Mouse (Mus musculus): Measurements from ENCODE around the gene Atp6v1fnb. TPM values are rescaled to one million over a fixed set of nuclear protein-coding genes. Genes with fewer than 3 reads are reported as not detected.

Atp6v1fnb gene
- not detected in 2 replicates for total RNA-seq (2021)
- long read RNA-seq, experiment 1, result 0 reads
- long read RNA-seq, experiment 2, result 0 reads

- DNase-seq, result no peak
Measured at GRCm38 (mm10) chr6:29471137-29471536, at the start of gene Atp6v1fnb. Gene Atp6v1fnb (plus strand): TSS chr6:29471437.

GRCm38 (mm10) chr6:29425118-29425517 is 46.1 kb upstream of the Atp6v1fnb start:
- no peak for DNase-seq

GRCm38 (mm10) chr6:29426331-29426730 is 44.9 kb upstream of the Atp6v1fnb start:
- no peak for DNase-seq

- DNase-seq, result no peak
Measured at GRCm38 (mm10) chr6:29428171-29428570, 43.1 kb upstream of the Atp6v1fnb start.

GRCm38 (mm10) chr6:29430681-29431420 is 40.4 kb upstream of the Atp6v1fnb start:
- no peak for DNase-seq

GRCm38 (mm10) chr6:29431473-29431872 is 39.8 kb upstream of the Atp6v1fnb start:
- DNase-seq, result no peak

GRCm38 (mm10) chr6:29432156-29432555 is 39.1 kb upstream of the Atp6v1fnb start:
- DNase-seq, result no peak

- no peak for DNase-seq
Measured at GRCm38 (mm10) chr6:29432676-29433037, 38.6 kb upstream of the Atp6v1fnb start.

GRCm38 (mm10) chr6:29433038-29433803 is 38.0 kb upstream of the Atp6v1fnb start, which contains the start of gene Flnc:
Gene Flnc (plus strand): TSS chr6:29433256.
- peak; percentile 51 for DNase-seq

GRCm38 (mm10) chr6:29433804-29434795 is 37.1 kb upstream of the Atp6v1fnb start:
- DNase-seq, result no peak

- no peak for DNase-seq
Measured at GRCm38 (mm10) chr6:29434911-29435691, 36.1 kb upstream of the Atp6v1fnb start.

GRCm38 (mm10) chr6:29435940-29436451 is 35.2 kb upstream of the Atp6v1fnb start:
- DNase-seq, result no peak

GRCm38 (mm10) chr6:29436461-29436934 is 34.7 kb upstream of the Atp6v1fnb start:
- DNase-seq, result peak; percentile 67

GRCm38 (mm10) chr6:29439251-29439650 is 32.0 kb upstream of the Atp6v1fnb start:
- DNase-seq, result no peak

GRCm38 (mm10) chr6:29439789-29440188 is 31.4 kb upstream of the Atp6v1fnb start:
- DNase-seq, result no peak

GRCm38 (mm10) chr6:29444773-29445172 is 26.5 kb upstream of the Atp6v1fnb start:
- DNase-seq, result peak; percentile 75

GRCm38 (mm10) chr6:29445354-29445753 is 25.9 kb upstream of the Atp6v1fnb start:
- no peak for DNase-seq

- DNase-seq, result no peak
Measured at GRCm38 (mm10) chr6:29449858-29450257, 21.4 kb upstream of the Atp6v1fnb start.

GRCm38 (mm10) chr6:29450667-29451066 is 20.6 kb upstream of the Atp6v1fnb start:
- DNase-seq, result no peak

GRCm38 (mm10) chr6:29461502-29461901 is 9.7 kb upstream of the Atp6v1fnb start:
- no peak for DNase-seq

- DNase-seq, result no peak
Measured at GRCm38 (mm10) chr6:29463388-29463787, 7.8 kb upstream of the Atp6v1fnb start.

Measured in adrenal gland, postnatal 14 days (tissue).